Mouse (Mus musculus): ENCODE results near the gene Gm17175. TPM values are rescaled to one million over a fixed set of nuclear protein-coding genes. Genes with fewer than 3 reads are reported as not detected.

Gm17175 gene
- polyA plus RNA-seq (2015; fragmentation: Illumina TruSeq; extraction: RNeasy Lipid Tissue Mini Kit (QIAGEN cat#74804); ENCODE audit: low read depth, low replicate concordance) = not detected

DNA sequence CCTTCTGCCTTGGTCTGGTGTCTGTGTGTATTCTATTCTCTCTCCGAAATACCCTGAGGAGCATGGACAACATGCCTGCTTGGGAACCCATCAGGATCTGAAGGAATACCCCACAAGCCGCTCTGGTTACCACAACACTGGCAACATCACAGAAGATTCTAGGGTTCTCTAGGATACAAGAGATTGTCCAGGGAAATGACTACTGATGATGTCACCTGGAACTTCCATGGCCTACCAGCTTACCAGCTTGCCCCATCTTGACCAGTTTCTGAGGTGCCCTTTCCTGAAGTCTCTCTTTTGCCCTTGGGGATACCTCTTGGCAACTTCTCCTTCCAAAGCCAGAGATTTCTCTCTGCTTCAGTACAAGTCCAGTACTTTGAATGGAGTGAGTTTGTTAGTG is at the start of gene Gm17175:
TSS of gene Gm17175 (minus strand) at position 101 of the 400 bp plus-strand sequence.

DNA sequence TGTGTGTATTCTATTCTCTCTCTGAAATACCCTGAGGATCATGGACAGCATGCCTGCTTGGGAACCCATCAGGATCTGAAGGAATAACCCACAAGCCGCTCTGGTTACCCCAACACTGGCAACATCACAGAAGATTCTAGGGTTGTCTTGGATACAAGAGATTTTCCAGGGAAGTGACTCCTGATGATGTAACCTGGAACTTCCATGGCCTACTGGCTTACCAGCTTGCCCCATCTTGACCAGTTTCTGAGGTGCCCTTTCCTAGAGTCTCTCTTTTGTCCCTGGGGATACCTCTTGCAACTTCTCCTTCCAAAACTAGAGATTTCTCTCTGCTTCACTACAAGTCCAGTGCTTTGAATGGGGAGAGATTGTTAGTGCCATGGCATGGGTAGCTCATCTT is 37.3 kb upstream of the Gm17175 start, which contains the start of gene Gm17078:
TSS of gene Gm17078 (minus strand) at position 101 of the 400 bp plus-strand sequence.

DNA sequence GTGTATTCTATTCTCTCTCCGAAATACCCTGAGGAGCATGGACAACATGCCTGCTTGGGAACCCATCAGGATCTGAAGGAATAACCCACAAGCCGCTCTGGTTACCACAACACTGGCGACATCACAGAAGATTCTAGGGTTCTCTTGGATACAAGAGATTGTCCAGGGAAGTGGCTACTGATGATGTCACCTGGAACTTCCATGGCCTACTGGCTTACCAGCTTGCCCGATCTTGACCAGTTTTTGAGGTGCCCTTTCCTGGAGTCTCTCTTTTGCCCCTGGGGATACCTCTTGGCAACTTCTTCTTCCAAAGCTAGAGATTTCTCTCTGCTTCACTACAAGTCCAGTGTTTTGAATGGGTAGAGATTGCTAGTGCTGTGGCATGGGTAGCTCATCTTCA is 18.2 kb upstream of the Gm17175 start, which contains the start of gene Gm17174:
TSS of gene Gm17174 (minus strand) at position 101 of the 400 bp plus-strand sequence.

DNA sequence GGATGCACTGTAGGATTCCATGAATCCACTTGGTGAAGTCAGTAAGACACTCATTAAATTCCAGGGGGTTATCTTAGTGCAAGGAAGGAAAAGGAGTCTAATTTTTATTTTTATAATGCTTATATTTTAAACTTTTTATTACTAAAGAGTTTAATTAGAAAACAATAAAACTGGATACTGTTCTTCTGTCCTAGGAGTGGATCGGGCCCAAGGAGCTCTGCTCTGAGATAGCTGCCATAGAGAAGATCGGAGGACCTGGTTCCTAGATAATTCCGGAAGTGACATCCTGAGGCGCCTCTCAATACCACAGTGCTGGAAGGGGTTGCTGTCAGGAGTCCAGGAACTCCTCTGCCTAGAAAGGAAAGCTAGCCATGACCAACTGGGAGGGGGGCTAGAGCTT is 21.4 kb downstream of the Gm17175 start, which contains the start of gene Gm5622:
TSS of gene Gm5622 (plus strand) at position 301 of the 400 bp plus-strand sequence.

Other genes with a start within 250 kb of the Gm17175 start
- gene Gm7247, start 212.3 kb downstream of the Gm17175 start, polyA plus RNA-seq (2015; fragmentation: Illumina TruSeq; extraction: RNeasy Lipid Tissue Mini Kit (QIAGEN cat#74804); ENCODE audit: low read depth, low replicate concordance) = not detected
- gene Vmn2r88, start 163.2 kb downstream of the Gm17175 start, polyA plus RNA-seq (2015; fragmentation: Illumina TruSeq; extraction: RNeasy Lipid Tissue Mini Kit (QIAGEN cat#74804); ENCODE audit: low read depth, low replicate concordance) = not detected
- gene Vmn2r89, start 122.2 kb downstream of the Gm17175 start, polyA plus RNA-seq (2015; fragmentation: Illumina TruSeq; extraction: RNeasy Lipid Tissue Mini Kit (QIAGEN cat#74804); ENCODE audit: low read depth, low replicate concordance) = not detected
- not detected for gene Gm5622, start 21.3 kb downstream of the Gm17175 start, polyA plus RNA-seq (2015; fragmentation: Illumina TruSeq; extraction: RNeasy Lipid Tissue Mini Kit (QIAGEN cat#74804); ENCODE audit: low read depth, low replicate concordance)
- not detected for gene Gm17174, start 18.1 kb upstream of the Gm17175 start, polyA plus RNA-seq (2015; fragmentation: Illumina TruSeq; extraction: RNeasy Lipid Tissue Mini Kit (QIAGEN cat#74804); ENCODE audit: low read depth, low replicate concordance)
- not detected for gene Gm17078, start 37.2 kb upstream of the Gm17175 start, polyA plus RNA-seq (2015; fragmentation: Illumina TruSeq; extraction: RNeasy Lipid Tissue Mini Kit (QIAGEN cat#74804); ENCODE audit: low read depth, low replicate concordance)
- not detected for gene Gm4181, start 61.6 kb upstream of the Gm17175 start, polyA plus RNA-seq (2015; fragmentation: Illumina TruSeq; extraction: RNeasy Lipid Tissue Mini Kit (QIAGEN cat#74804); ENCODE audit: low read depth, low replicate concordance)
- not detected for gene Gm17079, start 121.4 kb upstream of the Gm17175 start, polyA plus RNA-seq (2015; fragmentation: Illumina TruSeq; extraction: RNeasy Lipid Tissue Mini Kit (QIAGEN cat#74804); ENCODE audit: low read depth, low replicate concordance)
- gene Gm5800, start 143.1 kb upstream of the Gm17175 start, polyA plus RNA-seq (2015; fragmentation: Illumina TruSeq; extraction: RNeasy Lipid Tissue Mini Kit (QIAGEN cat#74804); ENCODE audit: low read depth, low replicate concordance) = not detected
- not detected for gene Ang4, start 199.5 kb upstream of the Gm17175 start, polyA plus RNA-seq (2015; fragmentation: Illumina TruSeq; extraction: RNeasy Lipid Tissue Mini Kit (QIAGEN cat#74804); ENCODE audit: low read depth, low replicate concordance)
- gene AY358078, start 226.0 kb upstream of the Gm17175 start, polyA plus RNA-seq (2015; fragmentation: Illumina TruSeq; extraction: RNeasy Lipid Tissue Mini Kit (QIAGEN cat#74804); ENCODE audit: low read depth, low replicate concordance) = not detected

Data from brain, adult 10 weeks (tissue).